Mouse (Mus musculus) layer of hippocampus, adult 18-20 months (tissue): ENCODE data around the gene Gm20741. TPM values are rescaled to one million over a fixed set of nuclear protein-coding genes. Genes with fewer than 3 reads are reported as not detected.

Experiments
- DNase-seq, 2 experiments: peaks; one replicate each; pipeline ENCODE4 v3.0.0; 2022; ENCODE audit warnings: low spot score in 2 of 2
- long read RNA-seq: library from polyadenylated mRNA; stranded (forward); transcript quantifications from one replicate; pipeline ENCODE4 v2.0.0, GENCODE M21; 2021
- total RNA-seq, 2 experiments: library from RNA; stranded (reverse); gene quantifications; 2 replicates each; pipeline ENCODE4 v1.2.3; 2021

Gm20741 gene
- not detected for total RNA-seq
- long read RNA-seq: 0 reads

- DNase-seq: no peak
Observed at GRCm38 (mm10) chr16:88811827-88812226, at the start of gene Gm20741. Gene Gm20741 (minus strand): TSS chr16:88812220.

GRCm38 (mm10) chr16:88851450-88851849 is 39.4 kb upstream of the Gm20741 start:
- DNase-seq: peak in 1 of 2 experiments; percentile 6

- no peak for DNase-seq
Observed at GRCm38 (mm10) chr16:88848558-88848957, 36.5 kb upstream of the Gm20741 start.

GRCm38 (mm10) chr16:88847363-88847762 is 35.3 kb upstream of the Gm20741 start:
- DNase-seq: no peak

GRCm38 (mm10) chr16:88826978-88827377 is 15.0 kb upstream of the Gm20741 start:
- DNase-seq: no peak

GRCm38 (mm10) chr16:88826095-88826652 is 14.2 kb upstream of the Gm20741 start, which contains the start of gene Krtap14:
Gene Krtap14 (minus strand): TSS chr16:88826145.
- DNase-seq: peak in 1 of 2 experiments; percentile 17

GRCm38 (mm10) chr16:88823736-88824135 is 11.7 kb upstream of the Gm20741 start:
- DNase-seq: peak in 1 of 2 experiments; percentile 39

GRCm38 (mm10) chr16:88820066-88820465 is 8.0 kb upstream of the Gm20741 start, which contains the start of gene Krtap15:
Gene Krtap15 (plus strand): TSS chr16:88820215.
- DNase-seq: no peak

- DNase-seq: no peak
Observed at GRCm38 (mm10) chr16:88786786-88787185, 25.2 kb downstream of the Gm20741 start.

- DNase-seq: no peak
Observed at GRCm38 (mm10) chr16:88777596-88777995, 34.4 kb downstream of the Gm20741 start, which contains the start of gene Gm5965. Gene Gm5965 (plus strand): TSS chr16:88777896.

GRCm38 (mm10) chr16:88774106-88774505 is 37.9 kb downstream of the Gm20741 start, which contains the start of gene 2310057N15Rik:
Gene 2310057N15Rik (minus strand): TSS chr16:88774206.
- no peak for DNase-seq

Other genes with a start within 250 kb of the Gm20741 start
- gene Cldn8, start 249.0 kb downstream of the Gm20741 start, total RNA-seq: not detected
- not detected for gene Krtap24-1, start 199.9 kb downstream of the Gm20741 start, total RNA-seq
- gene 2310079G19Rik, start 184.6 kb downstream of the Gm20741 start, total RNA-seq: not detected
- gene Krtap26-1, start 164.4 kb downstream of the Gm20741 start, total RNA-seq: not detected
- gene Krtap27-1, start 140.5 kb downstream of the Gm20741 start, total RNA-seq: not detected
- gene 2310061N02Rik, start 104.3 kb downstream of the Gm20741 start, total RNA-seq: not detected
- gene Krtap13-1, start 83.4 kb downstream of the Gm20741 start, total RNA-seq: not detected
- not detected for gene Krtap13, start 60.6 kb downstream of the Gm20741 start, total RNA-seq
- gene 2310034C09Rik, start 53.4 kb downstream of the Gm20741 start, total RNA-seq: not detected
- gene 2310057N15Rik, start 38.0 kb downstream of the Gm20741 start, total RNA-seq: not detected
- gene Gm5965, start 34.3 kb downstream of the Gm20741 start, total RNA-seq: not detected
- gene Krtap15, start 8.0 kb upstream of the Gm20741 start, total RNA-seq: not detected
- not detected for gene Krtap14, start 13.9 kb upstream of the Gm20741 start, total RNA-seq
- gene Krtap19-1, start 57.2 kb upstream of the Gm20741 start, total RNA-seq: not detected
- not detected for gene Krtap19-2, start 62.0 kb upstream of the Gm20741 start, total RNA-seq
- gene Krtap19-3, start 65.8 kb upstream of the Gm20741 start, total RNA-seq: not detected
- not detected for gene Krtap19-4, start 72.9 kb upstream of the Gm20741 start, total RNA-seq
- gene Krtap19-5, start 84.2 kb upstream of the Gm20741 start, total RNA-seq: not detected
- gene Krtap19-9b, start 120.0 kb upstream of the Gm20741 start, total RNA-seq: not detected
- not detected for gene Krtap16-3, start 150.7 kb upstream of the Gm20741 start, total RNA-seq
- not detected for gene Krtap22-2, start 198.5 kb upstream of the Gm20741 start, total RNA-seq
- gene Gm10229, start 203.1 kb upstream of the Gm20741 start, total RNA-seq: not detected
- gene Krtap6-1, start 219.5 kb upstream of the Gm20741 start, total RNA-seq: not detected
- gene Gm10228, start 229.3 kb upstream of the Gm20741 start, total RNA-seq: not detected
- gene Krtap6-5, start 235.7 kb upstream of the Gm20741 start, total RNA-seq: not detected